Mouse (Mus musculus): ENCODE results near the gene Sppl3.

The Sppl3 gene

GRCm38 (mm10) chr5:115037099-115037498, 26.2 kb downstream of the Sppl3 start:
- DNase-seq (ENCODE audit: low read depth, low spot score) = no peak

- no peak for DNase-seq (ENCODE audit: low read depth, low spot score)
These were observed 29.8 kb downstream of the Sppl3 start for GRCm38 (mm10) chr5:115040756-115041155.

- DNase-seq (ENCODE audit: low read depth, low spot score) = no peak
These were observed 32.7 kb downstream of the Sppl3 start for GRCm38 (mm10) chr5:115043626-115044025.

- no peak for DNase-seq (ENCODE audit: low read depth, low spot score)
These were observed 34.3 kb downstream of the Sppl3 start for GRCm38 (mm10) chr5:115045146-115045677.

- DNase-seq (ENCODE audit: low read depth, low spot score) = no peak
These were observed 38.8 kb downstream of the Sppl3 start for GRCm38 (mm10) chr5:115049692-115050091.

- DNase-seq (ENCODE audit: low read depth, low spot score) = no peak
These were observed 39.8 kb downstream of the Sppl3 start for GRCm38 (mm10) chr5:115050776-115051175.

- no peak for DNase-seq (ENCODE audit: low read depth, low spot score)
These were observed 41.6 kb downstream of the Sppl3 start for GRCm38 (mm10) chr5:115052546-115052945.

- DNase-seq (ENCODE audit: low read depth, low spot score) = no peak
These were observed 43.0 kb downstream of the Sppl3 start for GRCm38 (mm10) chr5:115053791-115054396.

GRCm38 (mm10) chr5:115055418-115055817, 44.5 kb downstream of the Sppl3 start:
- DNase-seq (ENCODE audit: low read depth, low spot score) = no peak

GRCm38 (mm10) chr5:115057153-115057552, 46.2 kb downstream of the Sppl3 start:
- DNase-seq (ENCODE audit: low read depth, low spot score) = no peak

- no peak for DNase-seq (ENCODE audit: low read depth, low spot score)
These were observed 47.8 kb downstream of the Sppl3 start for GRCm38 (mm10) chr5:115058584-115059297.

GRCm38 (mm10) chr5:115060067-115060695, 49.2 kb downstream of the Sppl3 start:
- DNase-seq (ENCODE audit: low read depth, low spot score) = no peak

- DNase-seq (ENCODE audit: low read depth, low spot score) = no peak
These were observed 50.0 kb downstream of the Sppl3 start for GRCm38 (mm10) chr5:115060977-115061376.

- no peak for DNase-seq (ENCODE audit: low read depth, low spot score)
These were observed 51.6 kb downstream of the Sppl3 start for GRCm38 (mm10) chr5:115062566-115062965.

GRCm38 (mm10) chr5:115063391-115063790, 52.5 kb downstream of the Sppl3 start:
- no peak for DNase-seq (ENCODE audit: low read depth, low spot score)

- no peak for DNase-seq (ENCODE audit: low read depth, low spot score)
These were observed 55.3 kb downstream of the Sppl3 start for GRCm38 (mm10) chr5:115066245-115066644.

GRCm38 (mm10) chr5:115068671-115069421, 57.9 kb downstream of the Sppl3 start:
- no peak for DNase-seq (ENCODE audit: low read depth, low spot score)

- no peak for DNase-seq (ENCODE audit: low read depth, low spot score)
These were observed 58.7 kb downstream of the Sppl3 start for GRCm38 (mm10) chr5:115069611-115070010.

- DNase-seq (ENCODE audit: low read depth, low spot score) = no peak
These were observed 59.5 kb downstream of the Sppl3 start for GRCm38 (mm10) chr5:115070457-115070856.

GRCm38 (mm10) chr5:115071096-115071901, 60.4 kb downstream of the Sppl3 start:
- DNase-seq (ENCODE audit: low read depth, low spot score) = no peak

GRCm38 (mm10) chr5:115072143-115072542, 61.2 kb downstream of the Sppl3 start:
- no peak for DNase-seq (ENCODE audit: low read depth, low spot score)

All from brain, embryonic 18.5 days (tissue).